Mouse (Mus musculus) frontal cortex, postnatal 14 days (tissue): ENCODE results near the gene Bcl2l12.

ENCODE experiments used
- DNase-seq, 2 experiments: peaks; one replicate each; pipeline ENCODE4 v3.0.0; 2022; ENCODE audit warnings: low spot score in 2 of 2

Gene Bcl2l12

GRCm38 (mm10) chr7:44959281-44959680 is 39.2 kb downstream of the Bcl2l12 start:
- DNase-seq, result no peak

GRCm38 (mm10) chr7:44958208-44958607 is 40.3 kb downstream of the Bcl2l12 start:
- no peak for DNase-seq

- DNase-seq, result no peak
These were observed 41.2 kb downstream of the Bcl2l12 start for GRCm38 (mm10) chr7:44957183-44957835.

DNA sequence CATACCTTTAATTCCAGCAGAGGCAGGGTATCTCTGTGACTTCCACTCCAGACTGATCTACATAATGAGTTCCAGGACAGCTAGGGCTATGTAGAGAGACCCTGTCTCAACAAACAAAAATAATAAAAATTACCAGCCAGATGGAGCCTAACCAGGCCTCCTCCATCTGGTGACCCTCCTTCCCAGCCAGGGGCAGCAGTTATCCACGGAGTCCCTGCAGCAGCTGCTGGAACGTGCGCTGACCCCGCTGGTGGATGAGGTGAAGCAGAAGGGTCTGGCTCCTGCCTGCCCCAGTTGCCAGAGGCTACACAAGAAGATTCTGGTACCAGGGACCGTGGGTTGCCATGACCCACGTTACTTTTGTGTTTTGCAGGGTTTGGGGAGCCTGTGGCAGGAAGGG is 42.2 kb downstream of the Bcl2l12 start:
- DNase-seq, result no peak

- DNase-seq, result no peak
These were observed 42.9 kb downstream of the Bcl2l12 start for GRCm38 (mm10) chr7:44955628-44956027.

DNA sequence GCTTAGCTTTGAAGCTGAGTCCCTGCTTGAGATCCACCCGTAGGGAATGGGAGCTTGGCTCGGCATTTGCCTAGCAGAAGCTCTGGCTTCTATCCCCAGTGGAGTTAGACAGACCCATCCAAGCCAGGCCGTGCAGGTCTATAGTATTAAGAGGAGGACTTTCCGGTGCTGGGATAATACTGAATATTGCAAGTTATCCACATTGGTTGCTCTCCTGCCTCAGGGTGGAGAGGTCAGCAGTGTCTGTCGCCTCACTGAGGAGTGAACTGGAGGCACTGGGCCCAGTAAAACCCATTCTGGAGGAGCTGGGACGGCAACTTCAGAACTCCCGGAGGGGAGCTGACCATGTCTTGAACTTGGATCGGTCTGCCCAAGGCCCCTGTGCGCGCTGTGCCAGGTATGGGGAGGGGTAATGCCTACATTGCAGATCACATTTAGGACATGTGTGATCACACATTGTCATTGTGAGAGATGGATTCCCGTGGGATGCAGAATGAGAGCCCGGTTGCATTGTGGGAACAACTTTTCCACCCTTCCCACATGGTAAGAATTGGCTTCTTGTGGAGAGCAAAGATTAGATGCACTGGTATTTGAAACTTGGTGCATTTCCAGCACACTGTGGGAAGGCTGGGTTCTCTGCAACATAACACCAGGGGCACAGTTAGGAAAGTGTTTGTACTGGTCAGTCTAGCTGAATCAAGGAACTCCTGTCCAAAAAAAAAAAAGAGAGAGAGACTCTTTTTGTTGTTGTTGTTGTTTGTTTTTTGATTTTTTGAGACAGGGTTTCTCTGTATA is 44.2 kb downstream of the Bcl2l12 start:
- DNase-seq, result no peak

GRCm38 (mm10) chr7:44953561-44953960 is 45.0 kb downstream of the Bcl2l12 start:
- DNase-seq, result no peak

GRCm38 (mm10) chr7:44952611-44953306 is 45.8 kb downstream of the Bcl2l12 start:
- DNase-seq, result peak; percentile 79 to 80

DNA sequence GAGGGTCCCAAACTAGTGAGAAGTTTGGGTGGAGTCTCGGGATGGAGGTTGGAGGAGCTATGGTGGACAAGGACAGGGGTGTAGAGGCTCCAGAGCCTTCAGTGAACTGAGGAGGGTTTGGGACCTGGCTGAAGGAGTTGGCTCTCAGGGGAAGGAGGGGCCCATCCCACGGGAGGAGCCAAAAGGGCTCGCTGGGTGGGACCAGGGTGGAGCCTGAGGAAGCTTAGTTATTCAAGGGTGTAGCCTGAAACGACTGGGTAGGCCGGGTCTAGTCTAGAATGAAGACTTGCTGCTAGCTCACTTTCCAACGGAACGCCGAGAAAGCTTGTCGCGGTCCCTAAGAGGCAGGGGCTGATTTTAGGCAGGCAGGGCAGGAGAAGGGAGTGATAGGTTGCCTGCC is 46.6 kb downstream of the Bcl2l12 start:
- no peak for DNase-seq

GRCm38 (mm10) chr7:44949922-44950321 is 48.6 kb downstream of the Bcl2l12 start:
- DNase-seq, result no peak

- DNase-seq, result no peak
These were observed 55.6 kb downstream of the Bcl2l12 start, which contains the start of gene Tsks for GRCm38 (mm10) chr7:44942904-44943303. Gene Tsks, plus strand, starts transcription at chr7:44943204.
